Mouse (Mus musculus): ENCODE measurements around the gene Pomgnt1. TPM values are rescaled to one million over a fixed set of nuclear protein-coding genes. Genes with fewer than 3 reads are reported as not detected.

The Pomgnt1 gene
- polyA plus RNA-seq, 1 experiment from 2014 or later: 40.7 TPM

GRCm38 (mm10) chr4:116206531-116206930 lies 82.9 kb downstream of the Pomgnt1 start:
- Histone ChIP-seq H3K36me3 (ENCODE audit: insufficient read depth, low read length) (no peaks in the 10 kb centered on the region), H3K27ac (ENCODE audit: low read length) (no peak overlapping the region), H3K4me1 (ENCODE audit: insufficient read depth, low read depth, low read length) (no peaks in the 10 kb centered on the region), H3K9ac (replicated peaks; ENCODE audit: low read depth) (no peak overlapping the region), H3K9me3 (ENCODE audit: low read length) (no peaks in the 10 kb centered on the region), H3K4me3 (ENCODE audit: low read depth, low read length) (no peak overlapping the region), H3K4me2 (replicated peaks; ENCODE audit: low read depth, low read length) (no peak overlapping the region), H3K27me3 (replicated peaks; ENCODE audit: insufficient read depth, low read length) (no peaks in the 10 kb centered on the region)
- TF ChIP-seq EP300 (IDR thresholded peaks at IDR 0.05) (no peak), CTCF (IDR thresholded peaks at IDR 0.05) (no peak)
- 71% methylated on average over 4 of the region's 4 CpGs for WGBS
- DNase-seq (ENCODE audit: low spot score): peak; percentile 24
- ATAC-seq: no peak; the same call in 1 of the 2 replicates

- no peak for ATAC-seq
- Histone ChIP-seq H3K36me3 (ENCODE audit: insufficient read depth, low read length) (no peaks in the 10 kb centered on the region), H3K27me3 (replicated peaks; ENCODE audit: insufficient read depth, low read length) (no peaks in the 10 kb centered on the region), H3K9ac (replicated peaks; ENCODE audit: low read depth) (no peak overlapping the region), H3K9me3 (ENCODE audit: low read length) (no peaks in the 10 kb centered on the region), H3K4me1 (ENCODE audit: insufficient read depth, low read depth, low read length) (no peaks in the 10 kb centered on the region), H3K27ac (ENCODE audit: low read length) (no peak overlapping the region), H3K4me3 (ENCODE audit: low read depth, low read length) (no peak overlapping the region), H3K4me2 (replicated peaks; ENCODE audit: low read depth, low read length) (no peak overlapping the region)
- 84% methylated on average over 1 of the region's 1 CpGs for WGBS
- no peak for DNase-seq (ENCODE audit: low spot score)
- TF ChIP-seq CTCF (IDR thresholded peaks at IDR 0.05) (no peak), EP300 (IDR thresholded peaks at IDR 0.05) (no peak)
These were observed 85.3 kb downstream of the Pomgnt1 start for GRCm38 (mm10) chr4:116208891-116209290.

Other genes with a start within 250 kb of the Pomgnt1 start
- not detected in 2 replicates for gene Kncn, start 239.4 kb upstream of the Pomgnt1 start, polyA plus RNA-seq (2015; fragmentation: Nextera tagmentation; extraction: Ambion mirVana)
- gene 6430628N08Rik, start 233.2 kb upstream of the Pomgnt1 start, polyA plus RNA-seq (2015; fragmentation: Nextera tagmentation; extraction: Ambion mirVana): not detected in 2 replicates
- not detected in 2 replicates for gene Dmbx1, start 183.9 kb upstream of the Pomgnt1 start, polyA plus RNA-seq (2015; fragmentation: Nextera tagmentation; extraction: Ambion mirVana)
- gene Faah, start 105.9 kb upstream of the Pomgnt1 start, polyA plus RNA-seq (2015; fragmentation: Nextera tagmentation; extraction: Ambion mirVana): 12.1 and 13.4 TPM in 2 replicates
- 33.7 and 37.9 TPM in 2 replicates for gene Nsun4, start 70.0 kb upstream of the Pomgnt1 start, polyA plus RNA-seq (2015; fragmentation: Nextera tagmentation; extraction: Ambion mirVana)
- 423 and 444 TPM in 2 replicates for gene Uqcrh, start 48.8 kb upstream of the Pomgnt1 start, polyA plus RNA-seq (2015; fragmentation: Nextera tagmentation; extraction: Ambion mirVana)
- 46.1 and 49.0 TPM in 2 replicates for gene Lrrc41, start 48.6 kb upstream of the Pomgnt1 start, polyA plus RNA-seq (2015; fragmentation: Nextera tagmentation; extraction: Ambion mirVana)
- gene Rad54l, start 150 bp upstream of the Pomgnt1 start, polyA plus RNA-seq (2015; fragmentation: Nextera tagmentation; extraction: Ambion mirVana): 1.5 and 2.2 TPM in 2 replicates
- 2.6 and 2.8 TPM in 2 replicates for gene Lurap1, start 27.5 kb downstream of the Pomgnt1 start, polyA plus RNA-seq (2015; fragmentation: Nextera tagmentation; extraction: Ambion mirVana)
- 118 and 131 TPM in 2 replicates for gene Tspan1, start 43.8 kb downstream of the Pomgnt1 start, polyA plus RNA-seq (2015; fragmentation: Nextera tagmentation; extraction: Ambion mirVana)
- not detected in 2 replicates for gene 1700042G07Rik, start 49.5 kb downstream of the Pomgnt1 start, polyA plus RNA-seq (2015; fragmentation: Nextera tagmentation; extraction: Ambion mirVana)
- not detected in 2 replicates for gene Gm49337, start 49.5 kb downstream of the Pomgnt1 start, polyA plus RNA-seq (2015; fragmentation: Nextera tagmentation; extraction: Ambion mirVana)
- 10.0 and 11.7 TPM in 2 replicates for gene Pik3r3, start 97.8 kb downstream of the Pomgnt1 start, polyA plus RNA-seq (2015; fragmentation: Nextera tagmentation; extraction: Ambion mirVana)